Mouse (Mus musculus) stomach, postnatal 0 days (tissue): ENCODE results near the gene Oxct2a. TPM values are rescaled to one million over a fixed set of nuclear protein-coding genes. Genes with fewer than 3 reads are reported as not detected.

Experiments used
- ATAC-seq: fragments of 200-750 bp; cut with Nextera tagmentation; 2 replicates; pipeline ENCODE4 v1.8.0; 2017; ENCODE audit not compliant: low FRiP score, low TSS enrichment
- DNase-seq: peaks from one replicate; pipeline ENCODE4 v3.0.0-alpha.2; 2016; ENCODE audit warnings: low spot score
- H3K27ac ChIP-seq: fragments of 300-500 bp; sonication (generic); replicated peaks from 2 replicates; pipeline ENCODE4 v1.5.1; 2014; ENCODE audit warnings: mild to moderate bottlenecking, control low read depth
- H3K27me3 ChIP-seq: fragments of 300-500 bp; sonication (generic); 2 replicates; pipeline ENCODE4 v1.6.1; 2014; ENCODE audit warnings: low read length; ENCODE audit not compliant: control insufficient read depth, insufficient read depth
- H3K36me3 ChIP-seq: fragments of 300-500 bp; sonication (generic); 2 replicates; pipeline ENCODE4 v1.6.1; 2014; ENCODE audit warnings: low read length, mixed read lengths; ENCODE audit not compliant: control insufficient read depth, insufficient read depth
- H3K4me1 ChIP-seq: fragments of 300-500 bp; sonication (generic); replicated peaks from 2 replicates; pipeline ENCODE4 v1.6.1; 2014; ENCODE audit warnings: antibody characterized with exemption; ENCODE audit not compliant: control insufficient read depth, insufficient read depth
- H3K4me2 ChIP-seq: fragments of 300-500 bp; sonication (generic); replicated peaks from 2 replicates; pipeline ENCODE4 v1.6.1; 2014; ENCODE audit warnings: low read depth, mild to moderate bottlenecking, control low read depth, moderate library complexity
- H3K4me3 ChIP-seq: fragments of 300-500 bp; sonication (generic); 2 replicates; pipeline ENCODE4 v1.5.1; 2014; ENCODE audit warnings: low read depth, low read length, control low read depth
- H3K9ac ChIP-seq: fragments of 300-500 bp; sonication (generic); 2 replicates; pipeline ENCODE4 v1.6.1; 2014; ENCODE audit warnings: mild to moderate bottlenecking, low read length, control low read depth, mixed read lengths
- H3K9me3 ChIP-seq: fragments of 300-500 bp; sonication (generic); 2 replicates; pipeline ENCODE4 v1.6.1; 2016; ENCODE audit warnings: low read length; ENCODE audit not compliant: control insufficient read depth
- CTCF ChIP-seq: IDR thresholded peaks from 2 replicates; pipeline ENCODE4 v1.5.1; 2016; ENCODE audit warnings: antibody characterized with exemption, low read depth, mild to moderate bottlenecking, moderate library complexity
- EP300 ChIP-seq: optimal IDR thresholded peaks from 2 replicates; pipeline ENCODE3; 2016; ENCODE audit warnings: antibody characterized with exemption
- WGBS: fragments of 180-500 bp; shearing (Covaris S2); extraction: QIAGEN DNeasy Blood & Tissue Kit; methylation state at CpG from one replicate; pipeline ENCODE4 v1.1.7; 2014; 5-methylcytosine and 5-hydroxymethylcytosine counted together
- polyA plus RNA-seq: library from polyadenylated mRNA; unstranded; fragments of >200 nt; fragmentation: Nextera tagmentation; extraction: Ambion mirVana; gene quantifications from 2 replicates; pipeline ENCODE4 v1.2.1, GENCODE M21; 2015

Gene Oxct2a
- polyA plus RNA-seq, 1 experiment from 2014 or later: not detected

- DNase-seq (peak; percentile 96), ATAC-seq (peak; percentile 97)
- Histone ChIP-seq H3K4me3 (peak overlapping the region; percentile 49), H3K9me3 (no peaks in the 10 kb centered on the region), H3K4me2 (peak overlapping the region; percentile 73), H3K27me3 (no peaks in the 10 kb centered on the region), H3K4me1 (peaks cover 3% of the 10 kb centered on the region; the same call in 1 of the 2 replicates), H3K27ac (peak overlapping the region; percentile 58; the same call in 1 of the 2 replicates), H3K36me3 (no peaks in the 10 kb centered on the region), H3K9ac (no peak overlapping the region)
- TF ChIP-seq CTCF (peak; percentile 94), EP300 (no peak)
- WGBS: 0% methylated on average over 25 of the region's 25 CpGs
These were observed 40.9 kb downstream of the Oxct2a start for GRCm38 (mm10) chr4:123282500-123282899.

DNA sequence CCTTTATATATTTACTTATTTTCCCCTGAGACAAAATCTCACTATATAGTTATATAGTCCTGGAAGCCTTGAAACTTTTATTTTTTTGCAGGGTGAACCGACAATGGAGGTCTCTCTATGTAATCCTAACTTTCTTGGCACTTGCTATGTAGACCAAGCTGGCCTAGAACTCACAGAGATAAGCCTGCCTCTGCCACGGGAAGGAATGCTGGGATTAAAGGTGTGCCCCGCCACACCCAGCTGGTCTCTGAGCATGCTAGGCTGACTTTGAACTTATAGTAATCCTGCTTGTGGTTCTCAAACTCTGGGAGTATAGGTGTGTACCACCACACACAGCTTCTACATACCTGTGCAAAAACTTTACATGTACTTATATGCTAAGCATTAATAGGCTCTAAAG, 43.3 kb downstream of the Oxct2a start:
- 57% methylated on average over 3 of the region's 3 CpGs for WGBS
- ATAC-seq (no peak), DNase-seq (peak; percentile 15)
- H3K4me3 ChIP-seq: no peak overlapping the region
- no peak overlapping the region for H3K27ac ChIP-seq
- no peak overlapping the region for H3K4me2 ChIP-seq
- no peak overlapping the region for H3K9ac ChIP-seq
- no peaks in the 10 kb centered on the region for H3K27me3 ChIP-seq
- H3K4me1 ChIP-seq: peaks cover 3% of the 10 kb centered on the region; the same call in 1 of the 2 replicates
- no peaks in the 10 kb centered on the region for H3K9me3 ChIP-seq
- TF ChIP-seq CTCF (no peak), EP300 (no peak)
- no peaks in the 10 kb centered on the region for H3K36me3 ChIP-seq

Other genes with a start within 250 kb of the Oxct2a start
- 0.21 and 0.25 TPM in 2 replicates for gene Bmp8b, start 218.5 kb downstream of the Oxct2a start, polyA plus RNA-seq
- gene Oxct2b, start 207.4 kb downstream of the Oxct2a start, polyA plus RNA-seq: not detected in 2 replicates
- gene Ppie, start 183.7 kb downstream of the Oxct2a start, polyA plus RNA-seq: 47.2 and 48.9 TPM in 2 replicates
- 1.8 and 3.0 TPM in 2 replicates for gene Hpcal4, start 140.4 kb downstream of the Oxct2a start, polyA plus RNA-seq
- gene Nt5c1a, start 122.1 kb downstream of the Oxct2a start, polyA plus RNA-seq: not detected in 2 replicates
- 4.9 and 6.0 TPM in 2 replicates for gene Heyl, start 90.1 kb downstream of the Oxct2a start, polyA plus RNA-seq
- gene Pabpc4, start 61.3 kb downstream of the Oxct2a start, polyA plus RNA-seq: 14.6 and 15.7 TPM in 2 replicates
- gene Bmp8a, start 19.6 kb upstream of the Oxct2a start, polyA plus RNA-seq: 0.67 and 0.97 TPM in 2 replicates